Mouse (Mus musculus) left cerebral cortex, adult 18-20 months (tissue): ENCODE measurements around the gene 4430402I18Rik. TPM values are rescaled to one million over a fixed set of nuclear protein-coding genes. Genes with fewer than 3 reads are reported as not detected.

ENCODE experiments used
- total RNA-seq, 2 experiments: library from RNA; stranded (reverse); gene quantifications; 2 replicates each; pipeline ENCODE4 v1.2.3; 2021

Gene 4430402I18Rik
- total RNA-seq, 2 experiments from 2014 or later: 6.8 to 7.5 TPM

Other genes starting within 250 kb of the 4430402I18Rik start
- 100 to 1,000 TPM in 1 of 2 experiments, 10 to 100 TPM in 1; 99.8 to 102 TPM for gene Slc1a1, start 132.8 kb downstream of the 4430402I18Rik start, total RNA-seq
- 10 to 100 TPM; 52.1 to 52.3 TPM for gene Plpp6, start 3.8 kb downstream of the 4430402I18Rik start, total RNA-seq
- gene Cdc37l1, start 22.6 kb upstream of the 4430402I18Rik start, total RNA-seq: 100 to 1,000 TPM in 1 of 2 experiments, 10 to 100 TPM in 1; 99.4 to 102 TPM
- 10 to 100 TPM; 53.7 to 54.9 TPM for gene Ak3, start 80.2 kb upstream of the 4430402I18Rik start, total RNA-seq
- 10 to 100 TPM; 16.4 to 19.0 TPM for gene Rcl1, start 133.6 kb upstream of the 4430402I18Rik start, total RNA-seq